Mouse (Mus musculus) myocyte (in vitro differentiated cells): Measurements from ENCODE around the gene Rpgrip1.

Source experiments
- MAX ChIP-seq: IDR thresholded peaks from one replicate; pipeline ENCODE4 v1.6.1; 2011; ENCODE audit warnings: low read depth, mild to moderate bottlenecking, control low read depth
- POLR2A ChIP-seq: IDR thresholded peaks from one replicate; pipeline ENCODE4 v1.6.1; 2011; ENCODE audit warnings: low read depth, mild to moderate bottlenecking, control low read depth, moderate library complexity; ENCODE audit not compliant: insufficient read length
- POLR2AphosphoS2 ChIP-seq: IDR thresholded peaks from one replicate; pipeline ENCODE4 v1.6.1; 2011; ENCODE audit warnings: low read depth, control low read depth; ENCODE audit not compliant: insufficient read length
- TCF12 ChIP-seq: IDR thresholded peaks from one replicate; pipeline ENCODE4 v1.6.1; 2011; ENCODE audit warnings: mild to moderate bottlenecking, control low read depth; ENCODE audit not compliant: poor library complexity, insufficient read depth, severe bottlenecking

GRCm38 (mm10) chr14:52083083-52083482, 27.4 kb upstream of the Rpgrip1 start:
- TF ChIP-seq POLR2A (no peak), TCF12 (no peak), MAX (no peak), POLR2AphosphoS2 (no peak)
